Mouse (Mus musculus) adipose tissue, adult 10 weeks (tissue): ENCODE measurements around the gene Gm9903. TPM values are rescaled to one million over a fixed set of nuclear protein-coding genes. Genes with fewer than 3 reads are reported as not detected.

Experiments used
- polyA plus RNA-seq: library from polyadenylated mRNA; stranded (reverse); fragments of 350-450 nt; fragmentation: Illumina TruSeq; extraction: RNeasy Lipid Tissue Mini Kit (QIAGEN cat#74804); gene quantifications from one replicate; pipeline ENCODE4 v1.2.3, GENCODE M21; 2014; ENCODE audit warnings: low read depth, low replicate concordance

The Gm9903 gene
- 2.2 TPM for polyA plus RNA-seq

GRCm38 (mm10) chr5:33629301-33629987 is at the start of gene Gm9903, which contains the start of gene Fam53a:
Gene Gm9903, plus strand, starts transcription at chr5:33629925.
Gene Fam53a, minus strand, starts transcription at chr5:33629635.

GRCm38 (mm10) chr5:33651921-33652782 is 22.4 kb downstream of the Gm9903 start, which contains the start of gene Slbp:
Gene Slbp, minus strand, starts transcription at chr5:33652574.

GRCm38 (mm10) chr5:33657787-33658663 is 28.3 kb downstream of the Gm9903 start, which contains the start of the genes Tacc3 and Tmem129:
Gene Tacc3, plus strand, starts transcription at chr5:33658128.
Gene Tmem129, minus strand, starts transcription at chr5:33658416.

Other genes with a start within 250 kb of the Gm9903 start
- gene Nkx1-1, start 195.9 kb upstream of the Gm9903 start, polyA plus RNA-seq, result not detected
- 22.2 TPM for gene Fam53a, start 290 bp upstream of the Gm9903 start, polyA plus RNA-seq
- gene Slbp, start 22.6 kb downstream of the Gm9903 start, polyA plus RNA-seq, result 30.3 TPM
- gene Tacc3, start 28.2 kb downstream of the Gm9903 start, polyA plus RNA-seq, result 8.8 TPM
- 23.4 TPM for gene Tmem129, start 28.5 kb downstream of the Gm9903 start, polyA plus RNA-seq
- gene Fgfr3, start 91.7 kb downstream of the Gm9903 start, polyA plus RNA-seq, result 14.7 TPM
- gene Letm1, start 152.9 kb downstream of the Gm9903 start, polyA plus RNA-seq, result 40.9 TPM
- 27.4 TPM for gene Nsd2, start 190.8 kb downstream of the Gm9903 start, polyA plus RNA-seq